Mouse (Mus musculus): ENCODE measurements around the gene Spata31d1a. TPM values are rescaled to one million over a fixed set of nuclear protein-coding genes. Genes with fewer than 3 reads are reported as not detected.

Spata31d1a gene
- total RNA-seq (2012; rRNA removed) (not detected in 2 replicates), total RNA-seq (2014; rRNA removed) (not detected in 2 replicates), polyA plus RNA-seq (2012; ENCODE audit: insufficient read length, low read depth) (0.19 TPM in 1 of 2 replicates, not detected in the other)

DNA sequence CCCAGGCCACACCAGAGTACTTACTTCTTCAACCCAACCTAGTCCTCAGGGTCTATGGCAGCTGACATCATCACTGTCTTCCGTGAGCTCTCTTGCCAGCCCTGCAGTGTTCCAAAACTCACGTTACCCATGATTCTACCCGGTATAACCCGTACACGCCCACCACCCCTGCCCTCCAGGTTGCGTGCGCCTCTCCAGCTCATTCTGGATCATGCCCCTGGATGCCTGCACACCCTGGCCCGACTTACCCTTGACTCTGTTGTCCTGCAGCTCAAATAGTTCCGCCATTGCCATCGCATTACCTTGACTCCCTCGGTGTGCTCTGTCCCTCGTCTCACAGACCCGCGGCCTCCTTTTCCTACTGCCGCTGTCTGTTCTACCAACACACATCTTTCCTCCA is at the start of gene Spata31d1a:
TSS of gene Spata31d1a (minus strand) at position 101 of the 400 bp plus-strand sequence.
- peaks cover 15 to 23% of the 10 kb centered on the region in 2 experiments for H3K4me1 ChIP-seq (ENCODE audit: control insufficient read depth in 1 of 2, insufficient read depth in 2 of 2)
- no peaks in the 10 kb centered on the region for H3K9me3 ChIP-seq (replicated peaks; ENCODE audit: low read length)
- dilution Hi-C loops (cut with MboI; ENCODE audit: extremely low pct_ligation_motif_present, extremely low pct_unique_long_range_greater_than_20kb, low sequenced_read_pairs): no loop called here
- peaks cover 2% of the 10 kb centered on the region for H3K27me3 ChIP-seq (replicated peaks)
- no peak within 1 kb of the TSS for H3K9ac ChIP-seq (ENCODE audit: insufficient read depth, low read depth)
- no peak within 1 kb of the TSS for H3K27ac ChIP-seq (ENCODE audit: insufficient read depth, low read depth)
- in situ Hi-C loops (cut with MboI; ENCODE audit: low pct_ligation_motif_present, low pct_unique_long_range_greater_than_20kb, low sequenced_read_pairs): no loop called here
- H3K79me2 ChIP-seq (replicated peaks; ENCODE audit: control insufficient read depth, extremely low read depth, insufficient read depth, poor library complexity, severe bottlenecking): no peaks in the 10 kb centered on the region
- no peak for DNase-seq (ENCODE audit: extremely low read depth)
- H3K4me2 ChIP-seq (ENCODE audit: insufficient read depth, low read depth, poor library complexity, severe bottlenecking): no peak within 1 kb of the TSS
- H3K4me3 ChIP-seq (replicated peaks in 1 of 3; ENCODE audit: low read depth in 2 of 3, low read length in 2 of 3, poor library complexity in 1 of 3): no peak within 1 kb of the TSS
- TF ChIP-seq GABPA (IDR thresholded peaks at IDR 0.05; ENCODE audit: insufficient replicate concordance, low read depth, low read length) (no peak), NRF1 (IDR thresholded peaks at IDR 0.05; ENCODE audit: low read depth, low read length) (no peak), RAD21 (IDR thresholded peaks at IDR 0.05; ENCODE audit: low read depth, low read length) (no peak), NELFE (IDR thresholded peaks at IDR 0.05; ENCODE audit: low read depth, low read length) (no peak), ZNF384 (IDR thresholded peaks at IDR 0.05; ENCODE audit: low read depth, low read length) (no peak), IRF4 (IDR thresholded peaks at IDR 0.05; ENCODE audit: low read depth, low read length) (no peak), E2F4 (IDR thresholded peaks at IDR 0.05; ENCODE audit: insufficient replicate concordance, low read depth, low read length) (no peak)
- H3K36me3 ChIP-seq (replicated peaks in 1 of 2; ENCODE audit: control insufficient read depth in 1 of 2, insufficient read depth in 1 of 2, low read length in 1 of 2): no peaks in the 10 kb centered on the region

DNA sequence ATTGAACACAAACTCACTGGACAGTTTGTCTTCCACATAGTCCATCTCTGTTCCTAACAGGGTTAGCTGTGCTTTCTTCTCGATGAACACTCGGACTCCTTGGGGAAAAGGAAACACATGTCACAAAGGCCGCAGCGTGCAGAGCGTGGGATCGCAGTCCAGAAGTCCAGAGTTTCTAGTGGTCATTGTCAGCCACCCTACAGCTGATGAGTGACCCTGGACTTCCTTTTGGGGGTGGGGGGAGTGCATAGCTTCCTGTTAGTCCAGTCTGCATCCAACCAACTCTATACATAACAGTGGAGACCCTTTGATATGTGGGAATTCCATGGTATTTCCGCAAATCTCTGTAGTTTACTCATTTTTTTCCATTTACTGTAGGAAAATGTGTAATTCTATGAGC is 46.8 kb upstream of the Spata31d1a start:
- Histone ChIP-seq H3K79me2 (replicated peaks; ENCODE audit: control insufficient read depth, extremely low read depth, insufficient read depth, poor library complexity, severe bottlenecking) (no peaks in the 10 kb centered on the region), H3K9ac (ENCODE audit: insufficient read depth, low read depth) (no peak overlapping the region), H3K4me3 (replicated peaks in 1 of 3; ENCODE audit: low read depth in 2 of 3, low read length in 2 of 3, poor library complexity in 1 of 3) (no peak overlapping the region), H3K9me3 (replicated peaks; ENCODE audit: low read length) (no peaks in the 10 kb centered on the region), H3K27me3 (replicated peaks) (no peaks in the 10 kb centered on the region), H3K4me1 (ENCODE audit: control insufficient read depth in 1 of 2, insufficient read depth in 2 of 2) (peaks cover 0 to 8% of the 10 kb centered on the region in 2 experiments; a peak in 2 of 4 replicates), H3K4me2 (ENCODE audit: insufficient read depth, low read depth, poor library complexity, severe bottlenecking) (no peak overlapping the region), H3K27ac (ENCODE audit: insufficient read depth, low read depth) (no peak overlapping the region), H3K36me3 (replicated peaks in 1 of 2; ENCODE audit: control insufficient read depth in 1 of 2, insufficient read depth in 1 of 2, low read length in 1 of 2) (peaks cover 40 to 69% of the 10 kb centered on the region in 2 experiments)
- no peak for DNase-seq (ENCODE audit: extremely low read depth)
- dilution Hi-C loops (cut with MboI; ENCODE audit: extremely low pct_ligation_motif_present, extremely low pct_unique_long_range_greater_than_20kb, low sequenced_read_pairs): no loop called here
- TF ChIP-seq ELF1 (IDR thresholded peaks at IDR 0.05; ENCODE audit: low read depth, low read length) (no peak), JUN (IDR thresholded peaks at IDR 0.05; ENCODE audit: insufficient read depth, low read depth, low read length) (no peak), ZC3H11A (IDR thresholded peaks at IDR 0.05; ENCODE audit: low read depth, low read length) (no peak), E2F4 (IDR thresholded peaks at IDR 0.05; ENCODE audit: insufficient replicate concordance, low read depth, low read length) (no peak), HCFC1 (IDR thresholded peaks at IDR 0.05; ENCODE audit: low read depth, low read length) (no peak), CTCF (conservative IDR thresholded peaks at IDR 0.05 in 1 of 2, IDR thresholded peaks at IDR 0.05 in 1 of 2; ENCODE audit: low read depth in 2 of 2, low read length in 2 of 2) (no peak), GABPA (IDR thresholded peaks at IDR 0.05; ENCODE audit: insufficient replicate concordance, low read depth, low read length) (no peak), SMC3 (IDR thresholded peaks at IDR 0.05; ENCODE audit: low read depth, low read length) (no peak), MXI1 (IDR thresholded peaks at IDR 0.05; ENCODE audit: low read depth, low read length) (no peak)
- in situ Hi-C loops (cut with MboI; ENCODE audit: low pct_ligation_motif_present, low pct_unique_long_range_greater_than_20kb, low sequenced_read_pairs): no loop called here

All from CH12.LX (cell line).